Mouse (Mus musculus) G1E-ER4 (cell line): ENCODE data around the gene Hypk. TPM values are rescaled to one million over a fixed set of nuclear protein-coding genes. Genes with fewer than 3 reads are reported as not detected.
"Not testable (repeated sequence)": the region's sequence is repeated elsewhere in the genome, so short reads cannot be mapped to it uniquely, and the experiment has no call there.

ENCODE experiments used
- GATA1 ChIP-seq: IDR thresholded peaks from one replicate; pipeline ENCODE4 v1.8.0; 2012; ENCODE audit warnings: low read length, inconsistent platforms
- polyA plus RNA-seq: library from polyadenylated mRNA; stranded (reverse); fragments of >175 nt; gene quantifications from 2 replicates; pipeline ENCODE4 v1.2.3, GENCODE M21; 2012

Gene Hypk
- polyA plus RNA-seq, 1 experiment: 206 TPM

DNA sequence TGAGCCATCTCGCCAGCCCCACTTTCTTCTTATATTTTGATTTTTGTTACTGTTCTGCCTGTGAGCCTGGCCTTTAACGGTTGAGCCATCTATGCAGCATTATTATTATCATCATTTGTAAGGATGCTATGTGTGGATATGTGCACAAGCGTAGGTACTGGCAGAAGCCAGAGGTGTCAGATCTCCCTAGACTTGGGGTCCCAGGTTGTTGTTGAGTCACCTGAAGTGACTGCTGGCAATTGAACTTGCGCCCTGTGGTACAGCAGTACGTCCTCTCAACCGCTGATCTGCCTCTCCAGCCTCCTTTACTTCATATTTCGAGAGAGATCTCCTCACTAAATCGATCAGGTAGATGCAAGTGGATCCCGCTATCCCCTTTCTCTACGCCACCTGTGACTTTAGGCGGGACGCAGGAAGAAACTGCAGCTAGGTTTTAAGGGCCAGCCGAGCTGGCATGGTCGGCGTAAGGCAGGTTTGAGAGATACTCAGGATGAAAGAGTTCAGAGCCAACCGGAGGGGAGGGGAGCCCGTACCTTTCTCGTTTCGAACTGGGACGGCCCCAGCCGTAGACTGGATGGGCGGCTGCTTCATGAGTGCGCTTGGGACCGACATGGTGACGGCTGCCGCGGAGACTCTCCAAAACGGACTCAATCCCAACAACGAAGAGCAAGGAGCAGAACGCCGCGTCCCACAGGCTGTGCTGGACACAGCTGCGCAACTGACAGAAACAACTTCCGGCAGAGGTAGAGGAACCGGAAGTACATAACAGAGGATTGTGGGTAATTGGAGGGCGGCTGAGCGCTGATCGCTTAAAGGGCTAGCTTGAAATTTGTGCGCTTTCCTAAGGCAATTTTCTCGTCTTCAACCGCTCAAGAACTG lies 20.4 kb downstream of the Hypk start, which contains the start of gene Mfap1b:
Gene Mfap1b (minus strand): TSS at position 767 of the 879 bp plus-strand sequence.
- TF ChIP-seq GATA1: not testable (repeated sequence)

DNA sequence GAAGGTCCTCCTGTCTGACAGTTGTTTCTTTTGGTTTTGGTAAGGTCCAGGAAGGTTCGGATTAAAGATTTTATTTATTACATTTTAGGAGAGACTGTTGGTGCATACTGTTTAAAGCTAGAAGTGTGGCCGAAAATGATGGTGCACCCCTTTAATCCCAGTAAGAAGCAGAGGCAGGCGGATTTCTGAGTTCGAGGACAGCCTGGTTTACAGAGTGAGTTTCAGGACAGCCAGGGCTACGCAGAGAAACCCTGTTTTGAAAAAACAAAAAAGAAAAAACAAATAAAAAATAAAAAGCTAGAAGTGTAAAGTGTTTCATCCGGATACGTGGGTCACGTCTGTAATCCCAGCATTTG lies 21.1 kb downstream of the Hypk start:
- no peak for TF ChIP-seq GATA1

- TF ChIP-seq GATA1: no peak
Observed at GRCm38 (mm10) chr2:121477491-121478266, 24.6 kb downstream of the Hypk start.

GRCm38 (mm10) chr2:121480498-121480897 lies 27.4 kb downstream of the Hypk start:
- no peak for TF ChIP-seq GATA1

GRCm38 (mm10) chr2:121483576-121483975 lies 30.5 kb downstream of the Hypk start:
- TF ChIP-seq GATA1: no peak

DNA sequence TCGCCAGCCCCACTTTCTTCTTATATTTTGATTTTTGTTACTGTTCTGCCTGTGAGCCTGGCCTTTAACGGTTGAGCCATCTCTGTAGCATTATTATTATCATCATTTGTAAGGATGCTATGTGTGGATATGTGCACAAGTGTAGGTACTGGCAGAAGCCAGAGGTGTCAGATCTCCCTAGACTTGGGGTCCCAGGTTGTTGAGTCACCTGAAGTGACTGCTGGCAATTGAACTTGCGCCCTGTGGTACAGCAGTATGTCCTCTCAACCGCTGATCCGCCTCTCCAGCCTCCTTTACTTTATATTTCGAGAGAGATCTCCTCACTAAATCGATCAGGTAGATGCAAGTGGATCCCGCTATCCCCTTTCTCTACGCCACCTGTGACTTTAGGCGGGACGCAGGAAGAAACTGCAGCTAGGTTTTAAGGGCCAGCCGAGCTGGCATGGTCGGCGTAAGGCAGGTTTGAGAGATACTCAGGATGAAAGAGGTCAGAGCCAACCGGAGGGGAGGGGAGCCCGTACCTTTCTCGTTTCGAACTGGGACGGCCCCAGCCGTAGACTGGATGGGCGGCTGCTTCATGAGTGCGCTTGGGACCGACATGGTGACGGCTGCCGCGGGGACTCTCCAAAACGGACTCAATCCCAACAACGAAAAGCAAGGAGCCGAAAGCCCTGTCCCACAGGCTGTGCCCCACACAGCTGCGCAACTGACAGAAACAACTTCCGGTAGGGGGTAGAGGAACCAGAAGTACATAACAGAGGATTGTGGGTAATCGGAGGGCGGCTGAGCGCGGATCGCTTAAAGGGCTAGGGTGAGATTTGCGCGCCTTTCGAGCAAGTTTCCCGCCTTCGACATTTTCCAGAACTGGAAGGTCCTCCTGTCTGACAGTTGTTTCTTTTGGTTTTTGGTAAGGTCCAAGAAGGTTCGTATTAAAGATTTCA lies 53.1 kb downstream of the Hypk start, which contains the start of the genes Mfap1a and Wdr76:
Gene Mfap1a (minus strand): TSS at position 724 of the 941 bp plus-strand sequence.
Gene Wdr76 (plus strand): TSS at position 782 of the 941 bp plus-strand sequence.
- TF ChIP-seq GATA1: not testable (repeated sequence)

DNA sequence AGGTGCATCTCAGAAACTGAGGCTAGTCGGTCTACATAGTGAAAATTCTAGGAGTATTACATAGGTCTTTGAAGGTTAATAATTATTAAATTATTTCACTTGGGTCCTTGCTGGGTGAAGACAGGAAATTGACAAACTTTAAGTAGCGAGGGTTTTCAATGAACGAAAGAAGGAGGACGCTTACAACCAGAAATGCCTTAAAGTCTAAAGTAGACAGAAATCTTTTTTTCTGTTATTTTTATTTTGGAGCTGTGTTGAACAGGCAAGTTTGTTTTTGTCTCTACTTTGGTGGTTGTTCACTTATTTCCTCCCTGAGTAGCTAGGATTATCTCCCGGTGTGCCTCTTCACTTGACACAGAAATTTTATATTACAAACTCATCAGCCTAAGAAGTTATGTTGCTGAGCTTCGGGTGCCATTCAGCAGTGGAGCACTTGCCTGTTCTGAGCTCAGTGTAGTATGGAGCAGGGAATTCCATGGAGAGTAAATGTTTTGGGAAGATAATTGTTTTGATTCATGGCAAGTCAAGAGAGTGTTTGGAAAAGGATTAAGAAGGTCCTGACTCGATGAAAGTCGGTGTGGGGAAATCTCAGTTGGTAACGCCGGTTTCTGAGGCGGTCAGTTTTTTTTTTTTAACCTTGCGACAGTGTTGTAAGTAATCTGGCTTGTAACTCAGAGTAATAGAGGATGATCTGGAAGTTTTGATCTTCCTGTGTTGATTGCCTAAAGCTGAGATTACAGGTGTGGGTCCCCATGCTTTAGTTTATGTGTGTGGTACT lies 54.3 kb downstream of the Hypk start:
- TF ChIP-seq GATA1: no peak

GRCm38 (mm10) chr2:121507951-121508330 lies 54.9 kb downstream of the Hypk start:
- TF ChIP-seq GATA1: no peak

Other genes with a start within 250 kb of the Hypk start
- gene Trp53bp1, start 181.9 kb upstream of the Hypk start, polyA plus RNA-seq: 19.4 and 21.1 TPM in 2 replicates
- 16.2 and 20.0 TPM in 2 replicates for gene Map1a, start 163.7 kb upstream of the Hypk start, polyA plus RNA-seq
- gene Ppip5k1, start 97.9 kb upstream of the Hypk start, polyA plus RNA-seq: 3.4 and 3.7 TPM in 2 replicates
- not detected in 2 replicates for gene Ckmt1, start 95.6 kb upstream of the Hypk start, polyA plus RNA-seq
- not detected in 2 replicates for gene Strc, start 66.1 kb upstream of the Hypk start, polyA plus RNA-seq
- 564 and 628 TPM in 2 replicates for gene Pdia3, start 39.5 kb upstream of the Hypk start, polyA plus RNA-seq
- 0.13 and 0.21 TPM in 2 replicates for gene Catsper2, start 39.5 kb upstream of the Hypk start, polyA plus RNA-seq
- not detected in 2 replicates for gene Ell3, start 9.0 kb upstream of the Hypk start, polyA plus RNA-seq
- 285 and 304 TPM in 2 replicates for gene Serf2, start 4.1 kb upstream of the Hypk start, polyA plus RNA-seq
- not detected in 2 replicates for gene Serinc4, start 3.5 kb downstream of the Hypk start, polyA plus RNA-seq
- gene Mfap1b, start 20.8 kb downstream of the Hypk start, polyA plus RNA-seq: 1.7 and 2.7 TPM in 2 replicates
- 3.9 and 6.2 TPM in 2 replicates for gene Mfap1a, start 53.4 kb downstream of the Hypk start, polyA plus RNA-seq
- gene Wdr76, start 53.4 kb downstream of the Hypk start, polyA plus RNA-seq: 0.82 and 1.2 TPM in 2 replicates